Mouse (Mus musculus): Measurements from ENCODE around the gene C1rb.
"Not testable (repeated sequence)": the region's sequence is repeated elsewhere in the genome, so short reads cannot be mapped to it uniquely, and the experiment has no call there.

Gene C1rb

DNA sequence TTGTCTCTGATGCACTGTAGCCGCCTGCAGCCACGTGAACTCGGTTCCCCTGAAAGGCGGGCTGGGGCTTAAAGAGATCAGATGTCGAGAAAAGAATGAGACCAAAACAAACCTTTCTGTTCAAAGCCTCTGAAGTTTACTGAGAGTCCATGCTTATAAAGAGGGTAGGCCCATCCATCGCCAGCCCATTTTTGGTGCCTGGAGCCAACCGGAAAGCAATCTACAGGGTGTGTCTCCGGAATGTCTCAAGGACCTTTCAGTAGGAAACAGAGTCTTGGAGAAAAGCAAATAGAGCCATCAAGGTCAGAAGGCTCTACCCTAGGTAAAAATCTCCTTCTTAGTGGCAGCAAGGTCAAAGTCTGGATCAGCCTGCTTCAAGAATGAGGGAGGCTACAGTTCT lies 23.0 kb downstream of the C1rb start:
- no peak for DNase-seq (ENCODE audit: low read depth)

- no peak for DNase-seq (ENCODE audit: low read depth)
Measured at GRCm38 (mm10) chr6:124602031-124602430, 31.9 kb downstream of the C1rb start.

DNA sequence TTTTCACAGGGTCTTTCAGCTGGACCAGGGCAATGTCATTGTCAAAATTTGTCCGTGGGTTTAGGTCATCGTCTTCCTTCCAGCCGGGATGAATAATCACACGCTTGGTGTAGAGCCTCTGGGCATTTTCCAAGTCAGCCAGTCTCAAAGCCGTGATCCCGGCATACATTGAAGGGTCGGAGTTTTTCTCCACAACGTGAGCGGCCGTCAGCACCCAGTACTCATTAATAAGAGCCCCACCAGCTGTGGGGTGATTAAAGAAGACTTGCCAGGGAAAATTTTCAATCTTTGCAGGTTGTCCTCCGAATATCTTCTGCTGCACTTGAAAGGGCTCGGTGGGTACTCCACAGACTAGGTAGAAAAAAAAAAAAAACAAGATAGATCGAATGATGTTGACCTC lies 55.5 kb downstream of the C1rb start:
- DNase-seq (ENCODE audit: low read depth) = no peak

- DNase-seq (ENCODE audit: low read depth) = not testable (repeated sequence)
Measured at GRCm38 (mm10) chr6:124626184-124626583, 56.1 kb downstream of the C1rb start.

GRCm38 (mm10) chr6:124630763-124631162 lies 60.7 kb downstream of the C1rb start:
- DNase-seq (ENCODE audit: low read depth) = no peak

All from c-Kit-positive CD71-negative TER-119-negative erythroid progenitor cells, embryonic 14.5 days (primary cell).